Mouse (Mus musculus) layer of hippocampus, adult 11-12 months (tissue): ENCODE results near the gene Rap1gap2.
"Not testable (repeated sequence)": the region's sequence is repeated elsewhere in the genome, so short reads cannot be mapped to it uniquely, and the experiment has no call there.

ENCODE experiments used
- DNase-seq: peaks from one replicate; pipeline ENCODE4 v3.0.0; 2022; ENCODE audit warnings: low spot score

Rap1gap2 gene

GRCm38 (mm10) chr11:74621974-74622669 lies 11.4 kb upstream of the Rap1gap2 start:
- no peak for DNase-seq

GRCm38 (mm10) chr11:74619956-74620300 lies 9.2 kb upstream of the Rap1gap2 start:
- no peak for DNase-seq

DNA sequence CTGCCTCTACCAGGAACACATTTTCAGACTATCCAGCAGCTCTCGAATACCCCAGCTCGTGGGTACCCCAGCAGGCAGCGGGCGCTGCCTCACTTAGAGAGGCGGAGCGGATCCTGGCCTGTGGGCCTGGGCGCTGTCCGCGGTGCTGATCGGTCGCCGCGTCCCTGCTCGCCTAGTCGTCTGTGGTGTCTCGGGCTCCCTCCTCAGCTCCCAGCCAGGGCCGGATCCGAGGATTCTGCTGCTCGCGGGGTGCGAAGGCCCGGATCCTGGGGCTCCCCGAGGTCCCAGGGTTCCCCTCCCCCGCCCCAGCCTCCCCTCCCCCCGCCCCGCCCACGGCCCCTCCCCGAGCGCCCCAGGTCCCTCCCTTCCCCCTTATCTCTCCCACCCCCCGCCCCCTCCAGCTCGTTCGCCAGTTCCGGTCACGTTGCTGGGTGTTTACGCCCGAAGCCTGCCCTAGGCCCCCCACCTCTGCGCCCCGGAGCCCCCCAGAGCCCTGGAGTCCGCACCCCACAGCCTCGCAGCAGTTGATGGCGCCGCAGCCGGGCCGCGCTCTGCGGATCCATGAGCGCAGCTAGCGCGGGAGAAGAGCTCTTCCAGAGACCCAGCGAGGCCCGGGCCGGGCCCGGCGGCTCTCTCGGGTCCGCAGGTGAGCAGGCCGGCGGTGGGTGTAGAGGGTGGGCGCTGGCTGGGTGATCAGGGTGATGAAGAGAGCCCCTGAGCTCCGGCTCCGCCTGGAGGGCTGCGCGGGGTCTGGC lies 8.7 kb upstream of the Rap1gap2 start, which contains the start of gene Ccdc92b:
Gene Ccdc92b (plus strand): TSS at position 405 of the 755 bp plus-strand sequence.
- peak; percentile 67 for DNase-seq

DNA sequence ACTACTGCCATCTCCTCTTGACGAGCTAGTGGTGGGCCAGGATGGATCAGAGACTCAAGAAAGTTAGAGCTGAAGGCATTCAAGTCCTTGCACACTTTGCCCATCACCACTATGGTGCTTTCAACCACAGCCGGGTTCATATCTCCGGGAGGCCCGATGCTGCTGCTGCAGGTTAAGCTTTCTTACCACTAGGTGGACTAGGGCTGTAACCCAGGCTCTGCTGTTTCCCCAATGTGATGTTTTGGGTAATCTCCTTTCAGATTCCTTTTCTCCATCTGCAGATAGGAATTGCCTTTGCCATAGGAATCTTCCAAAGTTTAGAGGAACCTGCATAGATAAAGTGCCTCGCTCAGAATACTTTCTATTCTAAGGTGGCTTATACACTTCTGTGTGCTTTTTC lies 4.9 kb upstream of the Rap1gap2 start:
- DNase-seq, result no peak

DNA sequence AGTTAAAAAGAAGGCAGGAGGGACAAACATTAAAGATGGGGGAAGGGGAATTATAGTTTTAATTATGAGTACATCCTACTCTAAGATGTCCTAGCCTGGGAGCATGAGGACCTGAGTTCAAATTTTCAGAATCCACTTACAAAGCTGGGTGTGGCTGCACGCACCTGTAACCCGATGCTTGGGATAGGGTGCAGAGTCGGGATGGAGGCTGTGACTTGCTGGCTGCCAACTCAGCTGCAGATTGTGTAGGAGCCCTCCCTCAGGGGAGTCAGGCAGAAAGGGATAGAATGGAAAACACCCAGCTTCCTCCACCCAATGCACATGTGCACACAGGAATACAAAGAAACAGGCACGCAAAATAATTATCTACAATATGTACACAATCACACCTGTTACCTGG lies 2.7 kb upstream of the Rap1gap2 start:
- no peak for DNase-seq

DNA sequence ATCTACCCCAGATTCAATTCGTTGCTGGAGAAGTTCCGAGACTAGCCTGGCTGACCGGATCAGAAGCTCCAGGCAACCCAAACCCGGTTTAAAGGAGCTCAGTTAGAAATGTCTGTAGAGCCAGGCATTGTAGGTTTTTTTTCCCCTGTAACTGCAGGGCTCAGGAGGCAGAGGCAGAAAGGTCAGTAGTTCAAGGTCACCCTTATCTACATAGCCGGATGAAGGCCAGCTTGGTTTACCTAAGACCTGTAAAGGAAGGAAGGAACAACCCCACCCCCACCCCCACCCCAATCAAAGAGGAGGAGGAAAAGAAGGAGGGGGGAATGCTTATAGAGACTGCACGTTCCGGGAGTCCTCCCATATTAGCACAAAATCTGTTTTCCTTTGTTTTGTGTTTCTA lies 722 bp upstream of the Rap1gap2 start:
- no peak for DNase-seq

DNA sequence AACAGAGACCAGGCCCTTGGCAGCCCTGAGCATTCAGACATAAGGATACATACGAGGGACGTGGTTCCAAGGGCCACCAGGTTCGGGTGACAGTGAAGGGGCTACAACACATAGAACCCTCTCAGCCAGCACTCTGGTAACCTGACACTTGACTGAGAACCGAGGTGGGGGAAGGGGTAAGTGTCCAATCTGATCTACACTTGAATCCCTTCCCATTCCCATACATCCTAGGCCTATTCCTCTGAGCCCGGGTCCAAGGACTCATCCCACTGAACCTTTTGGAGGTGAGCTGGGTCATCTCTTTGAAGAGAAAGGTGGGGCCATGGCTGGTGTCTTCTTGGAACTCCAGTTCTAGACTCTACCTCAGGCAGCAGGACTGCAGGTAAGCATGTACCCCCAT lies 647 bp downstream of the Rap1gap2 start:
- no peak for DNase-seq

GRCm38 (mm10) chr11:74602286-74602685 lies 8.4 kb downstream of the Rap1gap2 start:
- no peak for DNase-seq

DNA sequence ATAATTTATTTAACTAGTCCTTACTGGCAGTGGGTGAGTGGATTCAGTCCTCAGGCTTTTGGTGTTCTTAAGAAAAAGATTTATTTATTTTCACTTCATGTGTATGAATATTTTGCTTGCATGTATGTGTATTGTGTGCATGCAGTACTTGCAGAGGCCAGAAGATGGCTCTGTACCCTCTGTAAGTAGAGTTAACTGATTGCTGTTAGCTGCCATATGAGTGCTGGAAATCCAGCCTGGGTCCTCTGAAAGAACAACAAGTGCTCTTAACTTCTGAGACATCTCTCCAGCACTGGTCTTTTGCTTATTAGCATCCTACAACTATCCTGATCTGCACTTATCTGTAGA lies 12.8 kb downstream of the Rap1gap2 start:
- no peak for DNase-seq

GRCm38 (mm10) chr11:74597283-74597989 lies 13.3 kb downstream of the Rap1gap2 start:
- DNase-seq, result no peak

- no peak for DNase-seq
Observed at GRCm38 (mm10) chr11:74592246-74592645, 18.5 kb downstream of the Rap1gap2 start.

GRCm38 (mm10) chr11:74590691-74591090 lies 20.0 kb downstream of the Rap1gap2 start:
- DNase-seq, result no peak

DNA sequence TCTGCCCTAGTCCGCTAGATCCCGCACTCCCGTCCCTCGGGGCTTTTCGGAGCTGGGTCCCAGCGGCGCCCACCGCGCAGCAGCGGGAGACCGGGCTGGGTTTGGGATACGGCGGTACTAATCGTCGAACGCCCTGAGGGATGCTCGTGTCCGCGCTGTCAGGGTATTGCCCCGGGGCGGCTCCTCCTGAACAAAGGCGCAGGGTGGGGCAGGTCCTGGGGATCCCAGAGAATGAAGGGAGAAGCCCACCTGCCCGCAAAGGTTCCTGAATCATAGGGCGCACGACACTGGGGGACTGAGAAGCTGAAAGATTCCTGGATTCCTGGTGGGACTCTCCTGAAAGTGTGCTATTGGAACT lies 20.5 kb downstream of the Rap1gap2 start:
- DNase-seq, result no peak

- no peak for DNase-seq
Observed at GRCm38 (mm10) chr11:74589401-74590238, 21.1 kb downstream of the Rap1gap2 start.

- no peak for DNase-seq
Observed at GRCm38 (mm10) chr11:74586401-74586800, 24.3 kb downstream of the Rap1gap2 start.

DNA sequence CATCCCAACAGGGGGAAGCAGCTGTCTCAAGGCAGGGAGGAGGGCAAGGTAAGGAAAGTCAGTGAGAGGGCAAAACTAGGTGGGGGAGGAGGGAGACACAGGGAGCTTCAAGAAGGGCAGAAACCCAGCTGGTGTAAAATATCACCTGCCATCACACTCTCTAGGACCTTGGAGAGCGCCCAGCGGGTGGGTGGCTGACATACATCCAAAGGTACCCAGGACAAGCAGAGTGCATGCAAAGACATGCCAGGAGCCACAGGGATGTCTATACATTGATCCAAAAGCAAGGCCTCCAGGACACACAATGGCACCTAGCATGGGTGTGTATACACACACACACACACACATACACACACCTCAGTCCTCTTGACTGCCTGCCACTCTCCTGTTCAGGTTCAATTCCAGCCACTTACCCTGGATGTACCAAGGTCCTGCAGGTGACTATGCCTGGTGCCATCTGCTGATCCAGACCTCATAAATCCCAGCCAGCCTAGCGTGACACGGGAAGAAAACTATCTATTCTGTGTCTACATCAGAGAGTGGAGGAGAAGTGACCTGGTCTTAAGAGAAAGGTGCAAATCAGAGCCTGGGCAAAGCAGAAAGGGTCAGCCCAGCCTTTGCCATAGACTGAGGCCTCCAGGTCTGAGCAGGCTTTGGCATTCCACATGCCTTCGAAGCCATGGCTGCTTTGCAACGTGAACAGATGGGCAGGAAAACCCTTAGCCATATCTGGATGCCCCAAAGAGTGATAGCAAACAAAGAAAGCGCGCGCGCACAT lies 25.6 kb downstream of the Rap1gap2 start:
- no peak for DNase-seq

- DNase-seq, result no peak
Observed at GRCm38 (mm10) chr11:74583824-74584349, 26.8 kb downstream of the Rap1gap2 start.

GRCm38 (mm10) chr11:74582464-74582863 lies 28.3 kb downstream of the Rap1gap2 start:
- DNase-seq, result no peak

DNA sequence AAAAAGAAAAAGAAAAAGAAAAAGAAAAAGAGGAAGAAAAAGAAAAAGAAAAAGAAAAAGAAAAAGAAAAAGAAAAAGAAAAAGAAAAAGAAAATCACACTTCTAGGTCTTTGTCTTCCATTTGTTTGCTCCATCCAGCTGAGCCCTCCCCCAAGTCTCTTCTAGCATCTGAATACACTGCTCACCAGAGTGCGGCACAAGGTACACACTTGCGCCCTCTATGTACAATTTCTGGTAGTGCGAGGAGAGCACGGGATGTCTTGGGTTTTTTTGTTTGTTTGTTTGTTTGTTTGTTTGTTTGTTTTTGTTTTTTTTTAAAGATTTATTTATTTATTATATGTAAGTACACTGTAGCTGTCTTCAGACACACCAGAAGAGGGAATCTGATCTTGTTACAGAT lies 29.4 kb downstream of the Rap1gap2 start:
- not testable (repeated sequence) for DNase-seq

DNA sequence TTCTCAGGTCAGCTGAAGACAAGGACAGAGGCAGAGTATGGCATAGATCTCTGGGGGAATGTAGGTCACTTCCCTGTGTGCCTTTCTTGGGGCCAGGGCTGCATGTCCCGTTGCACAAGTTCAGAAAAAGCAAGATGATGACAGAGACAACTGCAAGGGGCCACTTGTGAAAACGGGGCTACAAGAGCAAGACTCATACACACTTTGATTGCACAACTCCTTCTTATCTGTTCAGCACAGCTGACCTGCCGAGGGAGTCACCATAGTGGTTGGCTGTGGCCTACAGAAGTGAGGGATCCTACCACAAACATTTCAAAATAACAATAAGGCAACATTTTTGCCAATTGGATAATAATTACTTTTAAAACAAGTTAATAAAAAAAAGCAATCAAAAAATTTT lies 33.6 kb downstream of the Rap1gap2 start:
- DNase-seq, result no peak

- peak; percentile 45 for DNase-seq
Observed at GRCm38 (mm10) chr11:74575940-74576339, 34.8 kb downstream of the Rap1gap2 start.
